Mouse (Mus musculus) MEL (cell line): ENCODE measurements around the gene Rnf207. TPM values are rescaled to one million over a fixed set of nuclear protein-coding genes. Genes with fewer than 3 reads are reported as not detected.

ENCODE experiments used
- DNase-seq: peaks from one replicate; pipeline ENCODE4 v3.0.0; 2011; ENCODE audit warnings: low read depth, low spot score
- H3K27ac ChIP-seq: 2 replicates; pipeline ENCODE4 v1.5.1; 2012; ENCODE audit warnings: low read depth, mild to moderate bottlenecking, control low read depth, low read length, moderate library complexity; ENCODE audit not compliant: control insufficient read depth
- H3K27me3 ChIP-seq, 2 experiments: fragments of 150-350 bp in 1 of 2; sonication (generic) in 1 of 2; 2 replicates each; pipeline ENCODE4 v1.6.1; 2012; ENCODE audit warnings: low read length in 2 of 2, mild to moderate bottlenecking in 2 of 2, improper control_type of control experiment in 1 of 2, moderate library complexity in 1 of 2; ENCODE audit not compliant: insufficient read depth in 2 of 2, control insufficient read depth in 1 of 2
- H3K36me3 ChIP-seq, 2 experiments: 2 replicates each; pipeline ENCODE4 v1.6.1; 2012 to 2014; ENCODE audit warnings: low read length in 2 of 2, improper control_type of control experiment in 1 of 2, inconsistent platforms in 1 of 2, mild to moderate bottlenecking in 1 of 2; ENCODE audit not compliant: insufficient read depth in 2 of 2, control insufficient read depth in 1 of 2
- H3K4me1 ChIP-seq, 2 experiments: fragments of 150-350 bp in 1 of 2; sonication (generic) in 1 of 2; 2 replicates each; pipeline ENCODE4 v1.6.1; 2012; ENCODE audit warnings: low read length in 2 of 2, improper control_type of control experiment in 1 of 2, mild to moderate bottlenecking in 1 of 2; ENCODE audit not compliant: insufficient read depth in 2 of 2, control insufficient read depth in 1 of 2
- H3K4me3 ChIP-seq, 2 experiments: fragments of 150-350 bp in 1 of 2; sonication (generic) in 1 of 2; 2 replicates each; pipeline ENCODE4 v1.5.1; 2012; ENCODE audit warnings: low read depth in 2 of 2, low read length in 2 of 2, mild to moderate bottlenecking in 2 of 2, moderate library complexity in 2 of 2, control low read depth in 1 of 2, improper control_type of control experiment in 1 of 2; ENCODE audit not compliant: control insufficient read depth in 1 of 2, insufficient read depth in 1 of 2
- H3K79me2 ChIP-seq: 2 replicates; pipeline ENCODE4 v1.6.1; 2012; ENCODE audit warnings: mild to moderate bottlenecking, low read length, moderate library complexity; ENCODE audit not compliant: control insufficient read depth, poor library complexity, insufficient read depth
- H3K9ac ChIP-seq: 2 replicates; pipeline ENCODE4 v1.6.1; 2012; ENCODE audit warnings: low read depth, mild to moderate bottlenecking, control low read depth, low read length, moderate library complexity; ENCODE audit not compliant: control insufficient read depth, poor library complexity, severe bottlenecking
- H3K9me3 ChIP-seq: fragments of 150-350 bp; sonication (generic); replicated peaks from 2 replicates; pipeline ENCODE4 v1.6.1; 2012; ENCODE audit warnings: mild to moderate bottlenecking, low read length, improper control_type of control experiment, moderate library complexity; ENCODE audit not compliant: insufficient read depth
- BHLHE40 ChIP-seq: IDR thresholded peaks from 2 replicates; pipeline ENCODE4 v1.6.1; 2012; ENCODE audit warnings: low read depth, mild to moderate bottlenecking, inconsistent platforms, low read length, improper control_type of control experiment, borderline replicate concordance
- EP300 ChIP-seq, 2 experiments: IDR thresholded peaks; 2 replicates each; pipeline ENCODE4 v1.6.1; 2011; ENCODE audit warnings: improper control_type of control experiment in 2 of 2, low read length in 2 of 2, low read depth in 1 of 2, mild to moderate bottlenecking in 1 of 2
- ETS1 ChIP-seq: IDR thresholded peaks from 2 replicates; pipeline ENCODE4 v1.6.1; 2012; ENCODE audit warnings: low read depth, mild to moderate bottlenecking, inconsistent platforms, low read length, improper control_type of control experiment, moderate library complexity
- GATA1 ChIP-seq: IDR thresholded peaks from 2 replicates; pipeline ENCODE4 v1.6.1; 2011; ENCODE audit warnings: low read depth, low read length, improper control_type of control experiment
- HCFC1 ChIP-seq: IDR thresholded peaks from 2 replicates; pipeline ENCODE4 v1.6.1; 2012; ENCODE audit warnings: low read depth, mild to moderate bottlenecking, inconsistent platforms, low read length, improper control_type of control experiment, moderate library complexity
- JUND ChIP-seq: IDR thresholded peaks from 2 replicates; pipeline ENCODE4 v1.6.1; 2011; ENCODE audit warnings: low read depth, mild to moderate bottlenecking, improper control_type of control experiment, low read length
- KAT2A ChIP-seq: conservative IDR thresholded peaks from 2 replicates; pipeline ENCODE4 v1.6.1; 2012; ENCODE audit warnings: low read depth, low read length, improper control_type of control experiment, inconsistent platforms
- MAX ChIP-seq: IDR thresholded peaks from 2 replicates; pipeline ENCODE4 v1.6.1; 2011; ENCODE audit warnings: low read length, improper control_type of control experiment
- MEF2A ChIP-seq: IDR thresholded peaks from 2 replicates; pipeline ENCODE4 v1.6.1; 2014; ENCODE audit warnings: low read depth, mild to moderate bottlenecking, inconsistent platforms, low read length, improper control_type of control experiment; ENCODE audit not compliant: poor library complexity, insufficient replicate concordance, severe bottlenecking; ENCODE audit errors: extremely low read depth
- MXI1 ChIP-seq: IDR thresholded peaks from 2 replicates; pipeline ENCODE4 v1.6.1; 2011; ENCODE audit warnings: mild to moderate bottlenecking, low read depth, low read length, improper control_type of control experiment
- MYB ChIP-seq: IDR thresholded peaks from 2 replicates; pipeline ENCODE4 v1.6.1; 2011; ENCODE audit warnings: mild to moderate bottlenecking, low read depth, low read length, improper control_type of control experiment
- NELFE ChIP-seq: IDR thresholded peaks from 2 replicates; pipeline ENCODE4 v1.6.1; 2011; ENCODE audit warnings: low read depth, low read length, improper control_type of control experiment
- NRF1 ChIP-seq: IDR thresholded peaks from 2 replicates; pipeline ENCODE4 v1.6.1; 2014; ENCODE audit warnings: low read depth, mild to moderate bottlenecking, inconsistent platforms, low read length, improper control_type of control experiment, moderate library complexity; ENCODE audit not compliant: poor library complexity, insufficient read depth, severe bottlenecking
- POLR2A ChIP-seq, 2 experiments: IDR thresholded peaks; 2 replicates each; pipeline ENCODE4 v1.6.1; 2011 to 2012; ENCODE audit warnings: low read length in 2 of 2, mild to moderate bottlenecking in 2 of 2, control low read depth in 1 of 2, improper control_type of control experiment in 1 of 2, low read depth in 1 of 2, moderate library complexity in 1 of 2; ENCODE audit not compliant: control insufficient read depth in 1 of 2, insufficient read depth in 1 of 2, poor library complexity in 1 of 2
- RAD21 ChIP-seq: IDR thresholded peaks from 2 replicates; pipeline ENCODE4 v1.6.1; 2011; ENCODE audit warnings: mild to moderate bottlenecking, low read depth, low read length, improper control_type of control experiment
- RCOR1 ChIP-seq: IDR thresholded peaks from 2 replicates; pipeline ENCODE4 v1.6.1; 2012; ENCODE audit warnings: low read depth, mild to moderate bottlenecking, inconsistent platforms, low read length, improper control_type of control experiment
- TAL1 ChIP-seq: IDR thresholded peaks from 2 replicates; pipeline ENCODE4 v1.6.1; 2012; ENCODE audit warnings: mild to moderate bottlenecking, inconsistent platforms, low read length, moderate library complexity, mixed read lengths
- TBP ChIP-seq: IDR thresholded peaks from 2 replicates; pipeline ENCODE4 v1.8.0; 2011; ENCODE audit warnings: low read depth, low read length, improper control_type of control experiment
- TCF12 ChIP-seq: IDR thresholded peaks from 2 replicates; pipeline ENCODE4 v1.6.1; 2014; ENCODE audit warnings: low read depth, mild to moderate bottlenecking, inconsistent platforms, low read length, improper control_type of control experiment, moderate library complexity
- UBTF ChIP-seq: IDR thresholded peaks from 2 replicates; pipeline ENCODE4 v1.6.1; 2012; ENCODE audit warnings: low read depth, mild to moderate bottlenecking, inconsistent platforms, low read length, improper control_type of control experiment, moderate library complexity, borderline replicate concordance; ENCODE audit not compliant: insufficient read depth
- USF1 ChIP-seq: IDR thresholded peaks from 2 replicates; pipeline ENCODE4 v1.6.1; 2014; ENCODE audit warnings: low read depth, mild to moderate bottlenecking, inconsistent platforms, low read length, improper control_type of control experiment, moderate library complexity
- USF2 ChIP-seq, 2 experiments: IDR thresholded peaks; 2 replicates each; pipeline ENCODE4 v1.6.1; 2011 to 2012; ENCODE audit warnings: improper control_type of control experiment in 2 of 2, low read length in 2 of 2, borderline replicate concordance in 1 of 2, inconsistent platforms in 1 of 2, low read depth in 1 of 2, mild to moderate bottlenecking in 1 of 2; ENCODE audit not compliant: insufficient read depth in 1 of 2
- ZNF384 ChIP-seq: IDR thresholded peaks from 2 replicates; pipeline ENCODE4 v1.6.1; 2012; ENCODE audit warnings: low read depth, mild to moderate bottlenecking, inconsistent platforms, low read length, improper control_type of control experiment
- polyA plus RNA-seq, 2 experiments: library from polyadenylated mRNA; stranded (reverse) in 1 of 2; unstranded in 1 of 2; fragments of >175 nt in 1 of 2; fragments of >200 nt in 1 of 2; gene quantifications; 2 replicates each; pipeline versions ENCODE4 v1.2.1 to v1.2.4; 2012; ENCODE audit warnings: low replicate concordance in 2 of 2, low read depth in 1 of 2; ENCODE audit not compliant: insufficient read length in 2 of 2, insufficient read depth in 1 of 2, missing spikeins in 1 of 2
- total RNA-seq: library from RNA; depleted of rRNA; stranded (reverse); fragments of 300-350 nt; gene quantifications from 2 replicates; pipeline ENCODE4 v1.2.3, GENCODE M21; 2012

Rnf207 gene
- total and polyA plus RNA-seq, 3 experiments: 0.36 TPM; not detected in 2

DNA sequence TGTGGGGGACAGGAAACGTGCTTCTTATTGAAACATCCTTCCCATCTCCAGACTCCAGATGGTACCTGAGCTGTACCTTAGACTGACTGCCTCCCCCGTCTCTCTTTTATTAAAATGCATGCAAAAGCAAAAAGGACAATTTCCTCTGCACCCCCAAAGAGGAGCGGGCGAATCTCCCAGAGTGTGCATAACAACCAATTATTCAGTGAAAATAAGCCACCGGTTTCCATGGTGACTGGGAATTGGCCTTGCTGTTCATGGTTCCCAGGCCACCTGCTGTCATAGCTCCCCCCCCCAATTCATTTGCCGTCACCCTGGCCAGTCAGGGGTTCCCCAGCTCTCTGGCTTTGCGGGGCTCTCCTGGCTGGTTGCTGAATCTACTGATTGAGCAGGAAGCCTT lies 46.4 kb upstream of the Rnf207 start:
- H3K27me3 ChIP-seq: no peaks in the 10 kb centered on the region
- no peak for DNase-seq
- H3K9ac ChIP-seq: no peak overlapping the region
- no peaks in the 10 kb centered on the region for H3K9me3 ChIP-seq
- H3K4me3 ChIP-seq: no peak overlapping the region
- H3K4me1 ChIP-seq: no peaks in the 10 kb centered on the region
- no peaks in the 10 kb centered on the region for H3K36me3 ChIP-seq
- TF ChIP-seq USF2 (IDR thresholded peaks at IDR 0.05; ENCODE audit: borderline replicate concordance in 1 of 2, insufficient read depth in 1 of 2, low read depth in 1 of 2, low read length in 2 of 2): no peak
- TF ChIP-seq GATA1: no peak
- TF ChIP-seq ETS1: no peak
- no peak for TF ChIP-seq MYB
- no peak for TF ChIP-seq NRF1
- no peak for TF ChIP-seq NELFE
- no peak for TF ChIP-seq RAD21
- TF ChIP-seq BHLHE40: no peak
- no peak for TF ChIP-seq MEF2A
- TF ChIP-seq TCF12: no peak
- TF ChIP-seq USF1: no peak
- TF ChIP-seq UBTF: no peak
- TF ChIP-seq MXI1: no peak
- TF ChIP-seq KAT2A: no peak
- TF ChIP-seq TBP: no peak
- H3K27ac ChIP-seq: no peak overlapping the region
- no peaks in the 10 kb centered on the region for H3K79me2 ChIP-seq

DNA sequence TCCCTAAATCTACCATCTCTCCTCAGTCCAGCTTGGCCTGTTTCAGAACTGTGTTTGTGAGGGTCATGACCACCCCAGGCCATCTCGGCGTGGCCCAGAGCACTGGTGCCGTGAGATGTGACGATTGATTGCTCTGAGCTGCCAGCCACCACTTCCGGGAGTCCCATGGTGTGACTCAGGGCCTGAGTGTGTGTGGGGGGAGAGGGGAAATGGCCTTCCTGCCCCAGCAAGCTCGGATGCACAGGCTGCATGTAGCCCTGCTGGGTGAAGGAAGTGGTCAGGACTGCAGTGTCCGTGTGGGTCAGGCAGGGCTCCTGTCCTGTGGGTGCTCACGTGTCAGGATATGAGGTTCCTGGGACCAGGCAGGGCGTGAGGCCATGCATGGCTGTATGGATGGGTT lies 43.4 kb upstream of the Rnf207 start:
- no peak overlapping the region for H3K4me3 ChIP-seq
- H3K27ac ChIP-seq: no peak overlapping the region
- H3K36me3 ChIP-seq: no peaks in the 10 kb centered on the region
- H3K27me3 ChIP-seq: no peaks in the 10 kb centered on the region
- no peak for DNase-seq
- no peaks in the 10 kb centered on the region for H3K79me2 ChIP-seq
- H3K4me1 ChIP-seq: no peaks in the 10 kb centered on the region
- no peak overlapping the region for H3K9ac ChIP-seq
- TF ChIP-seq USF2 (IDR thresholded peaks at IDR 0.05; ENCODE audit: borderline replicate concordance in 1 of 2, insufficient read depth in 1 of 2, low read depth in 1 of 2, low read length in 2 of 2) (no peak), HCFC1 (no peak), TAL1 (no peak), RCOR1 (no peak), UBTF (no peak), TCF12 (no peak), MAX (no peak), ETS1 (no peak), ZNF384 (no peak), JUND (no peak), NRF1 (no peak), POLR2A (IDR thresholded peaks at IDR 0.05; ENCODE audit: control insufficient read depth in 1 of 2, insufficient read depth in 1 of 2, low read depth in 1 of 2, low read length in 2 of 2, poor library complexity in 1 of 2) (no peak), MEF2A (no peak), EP300 (IDR thresholded peaks at IDR 0.05; ENCODE audit: low read depth in 1 of 2, low read length in 2 of 2) (no peak)
- H3K9me3 ChIP-seq: no peaks in the 10 kb centered on the region
